Mouse (Mus musculus) R1 (cell line): Measurements from ENCODE around the gene Ifnar1.

Source experiments
- DNase-seq: peaks from one replicate; pipeline ENCODE4 v3.0.0-alpha.2; 2018; ENCODE audit warnings: low read depth, low spot score

The Ifnar1 gene

DNA sequence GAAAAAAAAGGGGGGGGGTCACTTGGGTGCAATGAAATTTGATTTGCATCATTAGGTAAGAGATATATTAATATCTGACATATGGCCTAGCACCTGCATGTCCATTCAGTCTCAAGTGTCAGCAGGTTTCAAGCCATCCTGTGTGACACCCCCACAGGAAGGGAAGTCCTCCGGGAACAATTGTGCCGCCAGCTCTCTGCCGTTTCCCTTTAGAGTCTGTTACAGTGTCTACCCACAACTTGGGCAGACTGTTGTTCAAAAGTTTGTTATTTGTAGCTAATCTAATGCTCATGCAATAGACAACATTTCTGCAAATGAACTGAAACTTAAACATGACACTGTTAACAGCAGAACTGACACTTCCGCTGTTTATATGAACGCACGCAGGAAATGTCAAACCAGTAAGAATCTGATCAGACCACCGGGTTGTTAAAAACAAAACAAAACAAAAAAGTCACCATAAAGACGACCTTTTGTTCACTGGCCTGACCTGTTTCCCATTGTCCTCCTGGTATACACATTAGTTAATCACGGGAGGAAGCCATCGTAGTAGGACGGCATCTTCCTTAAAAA, 23.9 kb upstream of the Ifnar1 start:
- DNase-seq: no peak

DNA sequence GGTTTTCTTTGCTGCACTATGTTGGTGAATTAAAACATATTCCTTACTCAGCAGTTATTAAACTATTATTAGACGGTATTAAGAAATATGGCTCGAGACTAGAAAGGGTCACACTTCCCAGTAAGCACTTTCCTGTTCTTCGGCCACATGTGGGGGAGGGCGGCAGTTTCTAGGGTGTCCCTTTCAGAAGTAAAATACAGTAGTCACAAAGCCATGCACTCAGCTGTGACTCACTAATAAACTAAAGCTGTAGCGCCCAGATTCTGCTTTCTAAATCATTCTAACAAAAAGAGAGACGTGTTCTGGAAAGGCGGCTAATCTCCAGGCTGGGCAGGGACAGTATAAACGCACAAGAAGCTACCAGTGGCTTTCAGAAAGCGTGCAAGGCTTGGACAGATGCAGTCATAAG, 23.3 kb upstream of the Ifnar1 start:
- no peak for DNase-seq

DNA sequence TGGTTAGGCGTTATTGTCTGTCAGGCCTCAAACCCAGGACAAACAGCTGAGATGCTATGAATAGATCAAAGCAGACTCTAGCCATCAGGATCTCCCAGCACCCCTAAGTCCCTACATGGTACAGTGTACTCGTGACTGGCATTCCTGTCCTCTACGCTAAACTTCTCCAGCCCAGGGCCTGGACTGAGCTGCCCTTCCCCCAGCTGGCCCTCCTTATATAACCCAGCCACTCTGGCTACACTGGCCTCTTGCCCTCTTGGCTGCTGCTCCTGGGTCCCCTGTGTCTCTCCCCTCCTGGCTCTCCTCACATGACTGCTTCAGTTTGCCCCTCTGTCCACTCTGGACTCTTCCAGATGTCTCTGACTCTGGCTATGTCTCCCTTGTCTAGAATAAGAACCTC, 22.4 kb upstream of the Ifnar1 start:
- no peak for DNase-seq

DNA sequence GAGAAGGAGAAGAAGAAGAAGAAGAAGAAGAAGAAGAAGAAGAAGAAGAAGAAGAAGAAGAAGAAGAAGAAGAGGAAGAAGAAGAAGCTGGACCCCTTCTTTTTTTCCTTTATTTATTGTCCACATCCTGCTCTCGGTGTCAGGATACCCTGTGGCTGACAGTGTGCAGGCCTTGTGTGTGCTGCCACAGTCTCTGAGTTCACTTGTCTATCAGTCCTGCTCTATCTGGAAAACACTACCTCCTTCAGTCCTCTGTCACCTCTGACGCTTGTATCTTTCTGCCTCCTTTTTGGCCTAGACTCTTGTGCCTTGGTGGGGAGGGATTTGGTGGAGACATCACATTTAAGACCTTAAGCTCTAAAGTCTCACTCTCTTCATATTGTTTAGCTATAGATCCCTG, 21.6 kb upstream of the Ifnar1 start:
- no peak for DNase-seq

GRCm38 (mm10) chr16:91463836-91464400, 21.1 kb upstream of the Ifnar1 start:
- DNase-seq: no peak

DNA sequence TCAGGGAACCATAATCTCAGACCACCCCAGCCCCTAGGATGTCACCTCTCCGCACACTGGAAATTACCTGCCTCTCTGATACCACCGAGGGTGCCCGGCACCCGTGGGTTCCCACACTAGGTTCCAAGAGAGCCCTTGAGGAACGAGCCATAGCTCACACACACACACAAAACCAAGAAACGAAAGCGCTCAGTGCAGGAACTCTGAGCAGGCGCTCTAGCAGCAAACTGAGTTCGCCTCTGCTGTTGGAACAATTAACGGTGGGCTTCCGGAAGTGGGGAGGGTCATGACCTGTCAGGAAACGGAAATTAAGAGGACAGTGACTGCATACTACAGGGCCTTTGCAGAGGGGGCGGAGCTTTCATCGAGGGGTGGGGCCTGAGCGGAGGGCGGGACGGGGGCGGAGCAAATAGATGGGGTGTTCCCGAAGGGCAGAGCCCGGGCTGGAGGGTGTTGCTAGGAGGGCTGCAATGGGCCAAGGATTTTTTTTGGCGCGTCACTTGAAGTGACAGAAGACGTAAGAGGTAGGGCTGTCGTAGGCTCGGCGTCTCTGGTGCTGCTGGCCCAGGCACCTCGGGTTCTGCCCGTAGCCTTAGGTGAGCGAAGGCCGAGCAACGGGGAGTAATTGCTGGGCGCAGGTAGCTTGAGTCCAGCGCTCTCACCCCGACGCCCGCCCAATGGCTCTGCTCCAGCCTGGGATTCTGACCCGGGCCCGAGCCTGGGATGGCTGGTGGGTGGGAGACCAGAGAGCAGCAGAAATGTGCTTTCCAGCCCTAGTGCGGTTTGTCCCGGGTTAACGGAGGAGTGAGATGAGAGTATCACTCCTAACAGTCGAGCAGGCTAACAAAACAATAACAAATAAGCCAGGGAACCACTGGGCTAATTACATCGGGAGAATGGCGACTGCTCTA, 20.2 kb upstream of the Ifnar1 start:
- DNase-seq: peak; percentile 95

GRCm38 (mm10) chr16:91465505-91466240, 19.4 kb upstream of the Ifnar1 start:
- no peak for DNase-seq

DNA sequence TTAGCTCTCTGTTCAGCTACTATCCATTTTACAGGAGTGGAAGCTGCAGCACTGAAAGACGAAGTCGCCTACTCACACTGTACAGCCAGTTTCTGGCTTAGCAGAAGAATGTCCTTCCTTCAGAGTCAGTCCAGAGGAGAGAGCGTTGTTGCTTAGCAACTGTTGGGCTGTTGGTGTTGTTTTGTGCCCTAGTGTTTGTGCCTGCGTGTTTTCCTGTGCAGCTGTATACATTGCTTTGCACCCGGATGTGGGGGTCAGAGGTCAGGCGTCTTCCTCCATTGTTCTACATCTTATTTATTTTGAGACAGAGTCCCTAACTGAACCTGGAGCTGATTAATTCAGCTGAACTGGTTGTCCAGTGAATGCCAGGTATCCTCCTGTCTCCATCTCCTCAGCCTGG, 18.5 kb upstream of the Ifnar1 start:
- DNase-seq: peak; percentile 80

DNA sequence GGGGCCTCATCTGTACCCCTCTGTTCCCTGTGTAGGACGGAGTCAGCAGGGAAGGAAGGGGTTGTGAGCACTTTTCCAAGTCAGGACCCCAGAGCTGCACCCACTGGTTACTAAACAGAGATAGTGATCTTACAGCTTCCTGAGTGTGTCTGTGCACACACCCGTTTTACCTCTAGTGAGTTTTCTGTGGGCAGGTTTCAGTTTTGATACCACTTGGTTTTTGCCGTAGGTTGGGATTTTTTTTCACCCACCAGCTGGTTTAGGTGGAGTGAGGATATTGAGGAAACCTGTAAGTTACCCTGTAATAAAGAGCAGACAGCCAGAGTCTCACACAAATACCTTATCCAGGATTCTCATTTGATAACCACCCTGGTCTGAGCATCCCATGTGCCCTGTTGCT, 14.6 kb upstream of the Ifnar1 start:
- no peak for DNase-seq

DNA sequence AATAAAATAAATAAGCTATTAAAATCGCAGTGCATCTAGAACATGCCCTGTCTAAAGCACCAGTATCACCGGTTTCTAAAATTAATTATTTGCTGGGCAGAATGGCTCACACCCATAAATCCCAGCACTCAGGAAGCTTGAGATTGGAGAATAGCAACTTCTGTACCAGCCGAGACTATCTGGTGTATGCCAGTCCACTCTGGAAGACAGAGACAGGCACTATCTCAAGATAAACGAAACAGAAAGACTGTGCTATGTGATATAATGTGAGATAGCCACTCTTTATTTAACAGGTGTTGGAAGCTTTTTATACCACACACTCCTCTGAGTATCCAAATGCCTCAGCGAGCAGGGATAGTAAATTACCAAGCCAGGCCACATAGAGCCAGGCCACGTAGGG, 13.6 kb upstream of the Ifnar1 start:
- DNase-seq: no peak

- peak; percentile 67 for DNase-seq
Measured at GRCm38 (mm10) chr16:91475753-91476152, 9.3 kb upstream of the Ifnar1 start.

GRCm38 (mm10) chr16:91478067-91478466, 7.0 kb upstream of the Ifnar1 start:
- no peak for DNase-seq

DNA sequence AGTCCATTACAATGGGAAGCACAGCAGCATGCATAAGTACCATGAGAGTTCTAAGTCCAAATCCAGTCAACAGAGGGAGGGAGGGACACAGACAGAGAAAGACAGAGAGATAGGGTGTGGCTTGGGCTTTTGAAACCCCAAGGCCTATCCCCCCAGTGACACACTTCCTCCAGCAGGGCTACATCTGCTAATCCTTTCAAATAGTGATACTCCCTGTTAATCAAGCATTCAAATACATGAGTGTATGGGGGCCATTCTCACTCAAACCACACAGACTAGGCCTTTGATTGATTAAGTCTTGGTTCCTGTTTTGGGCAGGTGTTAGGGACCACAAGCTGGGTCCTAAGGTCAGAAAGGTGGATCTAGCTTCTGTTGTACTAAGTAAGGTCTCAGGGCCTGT, 4.5 kb upstream of the Ifnar1 start:
- peak; percentile 98 for DNase-seq

- DNase-seq: no peak
Measured at GRCm38 (mm10) chr16:91484387-91484786, 651 bp upstream of the Ifnar1 start.

DNA sequence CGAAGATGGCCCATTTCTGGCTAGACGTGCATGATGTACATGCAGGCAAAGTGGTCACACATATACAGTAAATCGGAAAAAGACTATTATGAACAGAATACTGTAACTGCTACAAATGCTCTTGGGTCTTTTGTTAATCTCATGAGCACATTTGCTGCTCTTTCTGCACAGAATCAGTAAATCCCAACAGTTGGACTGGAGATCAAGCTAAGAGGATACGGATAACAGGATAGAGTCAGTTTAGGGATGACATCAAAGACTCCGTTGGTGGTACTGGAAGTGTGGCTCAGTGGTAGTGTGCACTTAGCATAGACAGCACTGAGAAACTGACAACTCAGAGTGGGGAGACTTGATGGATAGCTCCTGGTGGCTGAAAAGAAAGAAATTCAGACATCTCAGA, 803 bp downstream of the Ifnar1 start:
- DNase-seq: no peak

DNA sequence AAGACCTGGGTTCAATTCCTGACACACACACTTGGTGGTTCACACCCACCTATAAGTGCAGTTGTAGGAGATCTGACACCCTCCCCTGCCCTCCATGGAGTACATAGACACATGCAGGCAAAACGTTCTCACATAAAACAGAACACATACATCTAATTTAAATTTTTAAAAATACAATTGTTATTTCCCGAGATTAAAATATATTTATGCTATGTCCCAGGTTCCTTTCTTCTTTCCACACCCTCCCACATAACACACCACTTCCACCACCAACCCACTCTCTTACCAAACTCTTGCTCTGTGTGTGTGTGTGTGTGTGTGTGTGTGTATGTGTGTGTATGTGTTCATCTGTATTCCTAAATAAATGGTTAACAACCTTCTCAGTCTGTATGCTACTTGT, 3.0 kb downstream of the Ifnar1 start:
- DNase-seq: no peak

DNA sequence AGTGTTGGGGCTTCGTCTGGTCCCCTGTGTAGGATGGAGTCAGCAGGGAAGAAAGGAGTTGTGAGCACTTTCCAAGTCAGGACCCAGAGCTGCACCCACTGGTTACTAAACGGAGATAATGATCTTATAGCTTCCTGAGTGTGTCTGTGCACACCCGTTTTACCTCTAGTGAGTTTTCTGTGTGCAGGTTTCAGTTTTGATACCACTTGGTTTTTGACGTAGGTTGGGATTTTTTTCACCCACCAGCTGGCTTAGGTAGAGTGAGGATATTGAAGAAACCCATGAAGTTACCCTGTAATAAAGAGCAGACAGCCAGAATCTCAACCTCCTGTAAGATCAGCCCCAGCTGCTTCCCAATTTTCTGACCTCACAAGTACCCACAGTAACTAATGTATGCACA, 5.9 kb downstream of the Ifnar1 start:
- DNase-seq: no peak

DNA sequence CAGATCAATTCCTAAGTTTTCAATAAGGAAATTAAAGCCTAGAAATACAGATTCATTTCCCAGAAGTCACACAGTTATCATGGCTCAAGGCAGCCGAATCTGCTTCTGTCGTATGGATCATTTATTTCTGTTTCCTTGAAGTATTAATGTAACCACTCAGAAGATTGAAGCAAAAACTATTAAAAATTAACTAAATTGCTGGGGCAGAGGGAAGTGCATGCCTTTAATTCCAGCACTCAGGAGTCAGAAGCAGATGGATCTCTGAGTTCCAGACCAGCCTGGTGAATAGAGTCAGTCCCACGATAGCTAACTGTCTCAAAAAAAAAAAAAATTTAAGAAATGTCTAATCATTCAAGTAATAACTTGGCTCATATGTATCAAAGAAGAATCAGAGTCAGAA, 6.4 kb downstream of the Ifnar1 start:
- DNase-seq: no peak

DNA sequence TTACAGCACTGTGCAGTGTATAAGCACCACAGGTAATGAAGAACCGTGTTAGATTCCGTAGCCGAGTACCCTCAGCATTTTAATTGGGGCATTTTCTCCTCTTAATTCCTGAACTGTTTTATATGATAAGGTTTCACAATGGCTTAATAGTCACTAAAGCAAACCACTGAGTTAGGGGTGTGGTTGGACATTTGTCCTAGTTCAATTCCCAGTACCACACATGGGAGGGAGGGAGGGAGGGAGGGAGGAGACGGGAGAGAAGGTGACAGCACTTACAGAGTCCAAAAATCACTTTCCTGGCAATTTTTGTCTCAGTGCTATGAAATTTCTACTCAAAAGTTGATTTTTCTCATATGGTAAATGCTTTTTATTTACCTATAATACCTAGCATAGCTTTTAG, 10.5 kb downstream of the Ifnar1 start:
- DNase-seq: no peak

DNA sequence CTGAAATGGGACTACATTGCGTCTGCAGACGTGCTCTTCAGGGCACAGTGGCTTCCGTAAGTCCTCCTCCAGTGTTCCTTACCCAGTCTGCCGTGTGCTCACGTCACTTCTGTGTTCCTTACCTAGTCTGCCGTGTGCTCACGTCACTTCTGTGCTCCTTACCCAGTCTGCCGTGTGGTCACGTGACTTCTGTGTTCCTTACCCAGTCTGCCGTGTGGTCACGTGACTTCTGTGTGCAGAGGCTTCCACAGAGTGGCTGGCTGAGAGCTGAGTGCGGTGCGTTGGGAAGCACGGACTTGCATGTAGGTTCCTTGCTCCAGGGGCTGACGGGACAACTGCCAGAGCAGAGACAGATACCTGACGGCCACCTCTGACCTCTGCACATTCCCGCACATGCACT, 11.2 kb downstream of the Ifnar1 start:
- DNase-seq: peak; percentile 93

DNA sequence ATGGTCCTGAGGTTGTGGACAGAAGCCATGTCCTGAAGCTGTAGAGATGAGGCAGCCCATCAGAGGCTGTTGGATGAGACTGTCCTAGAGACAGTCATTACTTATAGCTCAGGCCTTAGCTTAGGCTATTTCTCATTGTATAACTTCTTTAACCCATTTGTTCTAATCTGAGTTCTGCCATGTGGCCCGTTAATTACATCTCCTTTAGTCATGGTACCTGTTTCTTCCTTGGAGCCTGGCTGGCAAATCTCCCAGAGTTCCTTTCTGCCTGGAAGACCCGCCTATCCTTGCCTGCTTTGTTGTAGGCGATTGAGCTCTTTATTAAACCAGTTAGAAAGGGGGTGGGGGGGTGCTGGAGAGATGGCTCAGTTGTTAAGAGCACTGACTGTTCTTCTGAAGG, 11.7 kb downstream of the Ifnar1 start:
- DNase-seq: no peak

GRCm38 (mm10) chr16:91498041-91498440, 13.0 kb downstream of the Ifnar1 start:
- DNase-seq: no peak
